Mouse (Mus musculus) CD8-positive naive resting alpha-beta T cell, adult 57 days (primary cell): ENCODE results near the gene E2f8. TPM values are rescaled to one million over a fixed set of nuclear protein-coding genes. Genes with fewer than 3 reads are reported as not detected.

Experiments
- total RNA-seq: library from RNA; stranded (reverse); gene quantifications from one replicate; pipeline ENCODE4 v1.2.4, GENCODE M21; 2023

E2f8 gene
- not detected for total RNA-seq

DNA sequence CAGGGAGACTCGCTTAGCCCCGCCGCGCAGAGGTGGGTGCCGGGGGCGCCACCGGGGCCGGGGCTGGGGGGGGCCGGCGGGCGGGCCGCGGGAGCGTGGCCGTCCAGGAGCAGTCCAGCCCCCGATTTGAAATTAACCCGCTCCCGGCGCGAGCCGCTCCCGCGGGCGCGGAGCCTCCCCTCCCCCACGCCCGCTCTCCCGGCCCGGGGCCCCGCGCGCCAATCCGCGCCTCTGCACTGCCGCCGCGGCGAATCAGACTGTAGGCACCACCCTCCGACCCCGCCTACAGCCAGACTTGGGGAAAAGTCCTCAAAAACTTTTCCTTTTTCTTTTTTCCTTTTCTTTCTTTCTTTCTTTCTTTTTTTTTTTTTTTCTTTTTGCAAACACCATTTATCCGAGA, at the start of gene E2f8:
Gene E2f8 (minus strand): TSS at position 111 of the 400 bp plus-strand sequence.

DNA sequence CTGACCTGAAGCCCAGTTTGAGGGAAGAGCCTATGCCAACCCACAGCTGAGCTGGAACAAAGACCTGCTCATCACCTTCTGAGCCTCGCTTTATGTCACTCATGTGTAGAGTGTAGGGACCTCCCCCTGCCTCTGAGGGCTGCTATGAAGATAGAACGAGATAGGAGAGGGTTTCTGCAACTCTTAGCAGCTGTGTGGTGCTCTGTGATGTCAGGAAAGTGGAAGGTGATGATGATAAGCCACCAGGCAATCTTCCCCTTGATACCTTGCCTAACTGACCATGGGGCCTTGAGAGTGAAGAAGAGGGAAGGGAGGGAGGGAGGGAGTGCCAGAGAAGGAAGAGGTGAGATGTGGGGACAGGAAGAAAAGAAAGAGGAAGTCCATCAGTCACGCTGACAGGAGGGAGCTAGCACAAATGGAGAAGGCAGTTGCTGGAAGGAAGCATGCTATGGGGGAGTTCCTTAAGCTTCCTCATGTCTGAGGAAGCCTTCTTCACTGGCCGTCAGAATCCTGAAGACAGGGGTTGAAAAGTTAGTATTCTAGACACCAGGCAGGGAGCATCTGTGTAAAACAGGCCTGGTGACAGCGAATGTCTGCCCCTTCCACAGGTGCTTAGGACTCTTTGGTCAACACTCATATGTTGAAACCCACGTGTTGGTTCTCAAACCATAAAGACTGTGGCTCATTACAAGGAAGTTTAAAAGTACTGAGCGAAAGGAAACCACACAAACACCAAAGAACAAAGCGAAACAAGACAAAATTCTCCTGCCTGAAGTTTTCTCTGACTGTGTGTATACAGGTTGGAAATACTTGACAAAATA, 27.3 kb upstream of the E2f8 start, which contains the start of gene Nav2:
Gene Nav2 (plus strand): TSS at position 196 of the 821 bp plus-strand sequence.

DNA sequence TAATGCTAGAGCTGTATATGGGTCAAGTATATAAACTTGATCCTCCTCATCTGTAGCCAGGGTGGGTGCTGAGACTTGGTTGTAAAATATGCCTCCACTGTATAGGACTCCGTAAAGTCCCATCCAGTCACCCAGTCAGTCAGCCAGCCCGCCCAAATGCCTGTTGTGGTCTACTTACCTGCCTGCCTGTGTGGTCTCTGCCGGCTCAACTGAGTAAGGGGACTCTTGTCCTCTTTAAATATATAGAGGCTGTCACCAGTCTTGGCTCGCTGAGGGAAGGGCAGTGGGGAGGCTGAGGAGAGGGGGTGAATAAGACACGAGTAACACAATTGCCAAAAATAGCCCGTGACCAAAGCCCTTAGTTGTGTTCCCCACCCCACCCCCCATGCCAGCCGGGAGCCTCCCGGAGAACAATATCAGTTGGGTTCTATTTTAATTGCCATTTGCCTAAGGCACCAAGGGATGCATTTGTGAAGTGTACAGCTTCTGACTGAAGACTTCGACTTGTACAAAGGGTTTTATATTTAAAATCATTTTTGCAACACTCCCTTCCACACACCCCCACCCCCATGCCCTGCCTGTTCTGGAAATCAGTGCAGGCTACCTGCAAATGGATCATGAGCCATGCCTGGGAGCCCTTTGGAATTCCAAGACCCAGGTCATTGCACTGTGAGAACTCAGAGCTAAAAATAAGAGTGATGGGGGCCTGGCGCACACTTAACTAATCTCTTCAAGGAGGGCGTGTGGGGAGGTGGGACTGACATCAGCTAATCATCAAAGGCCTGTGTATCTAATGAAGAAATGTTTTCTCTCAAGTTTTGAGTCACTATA, 33.4 kb downstream of the E2f8 start, which contains the start of gene Csrp3:
Gene Csrp3 (minus strand): TSS at position 214 of the 831 bp plus-strand sequence.

Other genes starting within 250 kb of the E2f8 start
- gene Mrgprb3, start 237.8 kb downstream of the E2f8 start, total RNA-seq: not detected
- 32.2 TPM for gene Zdhhc13, start 92.6 kb downstream of the E2f8 start, total RNA-seq
- not detected for gene Csrp3, start 33.6 kb downstream of the E2f8 start, total RNA-seq
- gene Nav2, start 27.1 kb upstream of the E2f8 start, total RNA-seq: 1.3 TPM